Mouse (Mus musculus): ENCODE data around the gene Rmnd5a. TPM values are rescaled to one million over a fixed set of nuclear protein-coding genes. Genes with fewer than 3 reads are reported as not detected.

The Rmnd5a gene
- polyA plus RNA-seq, 1 experiment = 59.1 TPM

- Histone ChIP-seq H3K4me3 (ENCODE audit: insufficient read depth, low read length) (no peak overlapping the region), H3K27ac (ENCODE audit: insufficient read depth, low read depth, low read length) (no peak overlapping the region), H3K4me1 (ENCODE audit: control insufficient read depth, insufficient read depth, low read length) (no peaks in the 10 kb centered on the region)
- TF ChIP-seq CTCF (IDR thresholded peaks at IDR 0.05; ENCODE audit: low read depth, low read length) = no peak
- TF ChIP-seq POLR2A (IDR thresholded peaks at IDR 0.05; ENCODE audit: borderline replicate concordance, low read depth, low read length) = no peak
Observed at GRCm38 (mm10) chr6:71357493-71357892, 82.9 kb downstream of the Rmnd5a start.

GRCm38 (mm10) chr6:71353722-71354121, 86.7 kb downstream of the Rmnd5a start:
- no peaks in the 10 kb centered on the region for H3K4me1 ChIP-seq (ENCODE audit: control insufficient read depth, insufficient read depth, low read length)
- TF ChIP-seq CTCF (IDR thresholded peaks at IDR 0.05; ENCODE audit: low read depth, low read length) (no peak), POLR2A (IDR thresholded peaks at IDR 0.05; ENCODE audit: borderline replicate concordance, low read depth, low read length) (no peak)
- H3K27ac ChIP-seq (ENCODE audit: insufficient read depth, low read depth, low read length) = no peak overlapping the region
- no peak overlapping the region for H3K4me3 ChIP-seq (ENCODE audit: insufficient read depth, low read length)

GRCm38 (mm10) chr6:71352866-71353427, 87.5 kb downstream of the Rmnd5a start:
- TF ChIP-seq CTCF (IDR thresholded peaks at IDR 0.05; ENCODE audit: low read depth, low read length) (no peak), POLR2A (IDR thresholded peaks at IDR 0.05; ENCODE audit: borderline replicate concordance, low read depth, low read length) (no peak)
- Histone ChIP-seq H3K4me3 (ENCODE audit: insufficient read depth, low read length) (no peak overlapping the region), H3K4me1 (ENCODE audit: control insufficient read depth, insufficient read depth, low read length) (no peaks in the 10 kb centered on the region), H3K27ac (ENCODE audit: insufficient read depth, low read depth, low read length) (no peak overlapping the region)

- H3K27ac ChIP-seq (ENCODE audit: insufficient read depth, low read depth, low read length) = no peak overlapping the region
Observed at GRCm38 (mm10) chr6:71352201-71352600, 88.2 kb downstream of the Rmnd5a start.

GRCm38 (mm10) chr6:71351201-71351600, 89.2 kb downstream of the Rmnd5a start:
- Histone ChIP-seq H3K27ac (ENCODE audit: insufficient read depth, low read depth, low read length) (no peak overlapping the region), H3K4me3 (ENCODE audit: insufficient read depth, low read length) (no peak overlapping the region), H3K4me1 (ENCODE audit: control insufficient read depth, insufficient read depth, low read length) (no peaks in the 10 kb centered on the region)
- TF ChIP-seq CTCF (IDR thresholded peaks at IDR 0.05; ENCODE audit: low read depth, low read length) (no peak), POLR2A (IDR thresholded peaks at IDR 0.05; ENCODE audit: borderline replicate concordance, low read depth, low read length) (no peak)

More at GRCm38 (mm10) chr6:71352201-71352600, 88.2 kb downstream of the Rmnd5a start:
- Histone ChIP-seq H3K4me1 (ENCODE audit: control insufficient read depth, insufficient read depth, low read length) (no peaks in the 10 kb centered on the region), H3K4me3 (ENCODE audit: insufficient read depth, low read length) (no peak overlapping the region)
- TF ChIP-seq POLR2A (IDR thresholded peaks at IDR 0.05; ENCODE audit: borderline replicate concordance, low read depth, low read length) = no peak
- no peak for TF ChIP-seq CTCF (IDR thresholded peaks at IDR 0.05; ENCODE audit: low read depth, low read length)

GRCm38 (mm10) chr6:71348006-71348405, 92.4 kb downstream of the Rmnd5a start:
- H3K4me3 ChIP-seq (ENCODE audit: insufficient read depth, low read length) = no peak overlapping the region
- TF ChIP-seq CTCF (IDR thresholded peaks at IDR 0.05; ENCODE audit: low read depth, low read length) (0 out of 2 replicates have a peak, but pooled peaks have one; percentile 11), POLR2A (IDR thresholded peaks at IDR 0.05; ENCODE audit: borderline replicate concordance, low read depth, low read length) (no peak)
- no peak overlapping the region for H3K27ac ChIP-seq (ENCODE audit: insufficient read depth, low read depth, low read length)
- H3K4me1 ChIP-seq (ENCODE audit: control insufficient read depth, insufficient read depth, low read length) = no peaks in the 10 kb centered on the region

GRCm38 (mm10) chr6:71341179-71341578, 99.3 kb downstream of the Rmnd5a start:
- Histone ChIP-seq H3K4me1 (ENCODE audit: control insufficient read depth, insufficient read depth, low read length) (no peaks in the 10 kb centered on the region), H3K27ac (ENCODE audit: insufficient read depth, low read depth, low read length) (no peak overlapping the region), H3K4me3 (ENCODE audit: insufficient read depth, low read length) (no peak overlapping the region)
- no peak for TF ChIP-seq POLR2A (IDR thresholded peaks at IDR 0.05; ENCODE audit: borderline replicate concordance, low read depth, low read length)
- no peak for TF ChIP-seq CTCF (IDR thresholded peaks at IDR 0.05; ENCODE audit: low read depth, low read length)

- Histone ChIP-seq H3K4me3 (ENCODE audit: insufficient read depth, low read length) (no peak overlapping the region), H3K27ac (ENCODE audit: insufficient read depth, low read depth, low read length) (no peak overlapping the region), H3K4me1 (ENCODE audit: control insufficient read depth, insufficient read depth, low read length) (no peaks in the 10 kb centered on the region)
- no peak for TF ChIP-seq CTCF (IDR thresholded peaks at IDR 0.05; ENCODE audit: low read depth, low read length)
- no peak for TF ChIP-seq POLR2A (IDR thresholded peaks at IDR 0.05; ENCODE audit: borderline replicate concordance, low read depth, low read length)
Observed at GRCm38 (mm10) chr6:71339351-71339750, 101.1 kb downstream of the Rmnd5a start.

- Histone ChIP-seq H3K4me1 (ENCODE audit: control insufficient read depth, insufficient read depth, low read length) (no peaks in the 10 kb centered on the region), H3K4me3 (ENCODE audit: insufficient read depth, low read length) (no peak overlapping the region), H3K27ac (ENCODE audit: insufficient read depth, low read depth, low read length) (no peak overlapping the region)
- TF ChIP-seq POLR2A (IDR thresholded peaks at IDR 0.05; ENCODE audit: borderline replicate concordance, low read depth, low read length) (no peak), CTCF (IDR thresholded peaks at IDR 0.05; ENCODE audit: low read depth, low read length) (no peak)
Observed at GRCm38 (mm10) chr6:71338941-71339340, 101.5 kb downstream of the Rmnd5a start.

Other genes starting within 250 kb of the Rmnd5a start
- gene Fabp1, start 240.8 kb downstream of the Rmnd5a start, polyA plus RNA-seq (2012; ENCODE audit: insufficient read depth, insufficient read length, missing spikeins) = not detected in 2 replicates
- 112 and 123 TPM in 2 replicates for gene Krcc1, start 169.0 kb downstream of the Rmnd5a start, polyA plus RNA-seq (2012; ENCODE audit: insufficient read depth, insufficient read length, missing spikeins)
- not detected in 2 replicates for gene Smyd1, start 118.4 kb downstream of the Rmnd5a start, polyA plus RNA-seq (2012; ENCODE audit: insufficient read depth, insufficient read length, missing spikeins)
- gene Cd8b1, start 117.8 kb downstream of the Rmnd5a start, polyA plus RNA-seq (2012; ENCODE audit: insufficient read depth, insufficient read length, missing spikeins) = not detected in 2 replicates
- 0.25 TPM in 1 of 2 replicates, not detected in the other for gene Cd8a, start 67.2 kb downstream of the Rmnd5a start, polyA plus RNA-seq (2012; ENCODE audit: insufficient read depth, insufficient read length, missing spikeins)
- gene Rnf103, start 53.3 kb upstream of the Rmnd5a start, polyA plus RNA-seq (2012; ENCODE audit: insufficient read depth, insufficient read length, missing spikeins) = 27.2 and 29.2 TPM in 2 replicates
- gene Chmp3, start 103.2 kb upstream of the Rmnd5a start, polyA plus RNA-seq (2012; ENCODE audit: insufficient read depth, insufficient read length, missing spikeins) = 226 and 254 TPM in 2 replicates
- 37.1 and 37.4 TPM in 2 replicates for gene Kdm3a, start 192.4 kb upstream of the Rmnd5a start, polyA plus RNA-seq (2012; ENCODE audit: insufficient read depth, insufficient read length, missing spikeins)